Mouse (Mus musculus): Measurements from ENCODE around the gene Nup153.

DNA sequence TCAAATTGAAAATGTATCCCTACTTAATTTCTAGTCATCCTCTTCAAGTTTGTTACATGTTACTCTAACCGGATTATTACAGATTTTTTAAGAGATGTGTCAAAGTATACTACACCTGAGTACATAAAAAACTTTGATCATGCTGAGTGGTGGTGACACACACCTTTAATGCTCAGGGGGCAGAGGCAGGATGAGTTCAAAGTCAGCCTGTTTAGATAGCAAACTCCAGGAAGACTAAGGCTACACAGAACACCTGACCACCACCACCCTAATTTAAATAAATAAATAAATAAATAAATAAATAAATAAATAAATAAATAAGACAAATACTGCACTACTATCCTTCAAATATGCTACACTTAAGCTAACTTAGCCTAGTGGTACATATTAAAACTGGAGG, 31.8 kb downstream of the Nup153 start:
- no peak for TF ChIP-seq CTCF (IDR thresholded peaks at IDR 0.05; ENCODE audit: low read depth, low read length)
- no peak for TF ChIP-seq POLR2A (IDR thresholded peaks at IDR 0.05; ENCODE audit: extremely low read depth, insufficient read depth, low read length)

Data from liver, adult 2 months (tissue).